Mouse (Mus musculus) CD8-positive naive resting alpha-beta T cell, adult 2 months (primary cell): Measurements from ENCODE around the gene Nat8f5.
"Not testable (repeated sequence)": the region's sequence is repeated elsewhere in the genome, so short reads cannot be mapped to it uniquely, and the experiment has no call there.

ENCODE experiments used
- DNase-seq, 2 experiments: peaks; one replicate each; pipeline ENCODE4 v3.0.0; 2022; ENCODE audit warnings: low read depth in 2 of 2, low spot score in 2 of 2

Nat8f5 gene

DNA sequence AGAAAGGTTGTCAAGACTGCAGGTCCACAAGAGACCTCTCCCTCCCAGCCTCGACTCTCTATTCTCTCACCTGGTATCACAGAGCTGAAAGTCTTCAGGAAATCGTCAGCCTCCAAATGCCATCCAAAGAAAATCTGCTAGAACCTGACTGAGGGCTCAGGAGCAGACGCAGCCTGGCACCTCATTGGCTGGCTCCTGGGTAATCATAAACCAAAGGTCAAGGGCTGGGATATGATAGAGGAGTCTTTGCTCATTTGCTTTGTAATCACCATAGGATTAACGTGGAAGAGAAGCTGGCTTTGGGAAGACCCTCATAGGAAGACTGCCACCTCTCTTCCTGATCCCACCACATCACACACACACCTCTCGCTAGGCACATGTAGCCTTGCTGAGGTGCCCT lies at the start of gene Nat8f5, which contains the start of gene Nat8f6:
Nat8f5 (minus strand) TSS at position 136 of the 400 bp plus-strand sequence.
Nat8f6 (minus strand) TSS at position 118 of the 400 bp plus-strand sequence.
- no peak for DNase-seq

DNA sequence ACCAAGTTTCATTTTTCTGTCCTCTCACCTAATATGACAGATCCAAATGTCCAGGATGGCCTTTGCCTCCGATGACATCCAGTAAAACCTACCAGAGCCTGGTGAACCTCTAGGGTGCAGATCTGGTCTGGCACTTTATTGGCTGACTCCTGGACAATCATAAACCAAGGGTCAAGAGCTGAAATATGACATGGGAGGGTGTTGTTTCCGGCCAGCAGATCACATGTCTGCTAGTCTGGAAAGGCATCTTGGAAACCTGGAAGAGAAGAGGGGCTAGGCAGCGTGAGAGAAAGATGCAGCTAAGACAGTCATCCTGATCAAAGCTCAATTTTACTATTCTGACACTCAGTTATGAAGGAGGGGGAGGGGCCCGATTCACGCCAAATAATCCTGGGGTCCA lies 48.2 kb upstream of the Nat8f5 start, which contains the start of gene Nat8f2:
Nat8f2 (minus strand) TSS at position 153 of the 400 bp plus-strand sequence.
- not testable (repeated sequence) for DNase-seq

DNA sequence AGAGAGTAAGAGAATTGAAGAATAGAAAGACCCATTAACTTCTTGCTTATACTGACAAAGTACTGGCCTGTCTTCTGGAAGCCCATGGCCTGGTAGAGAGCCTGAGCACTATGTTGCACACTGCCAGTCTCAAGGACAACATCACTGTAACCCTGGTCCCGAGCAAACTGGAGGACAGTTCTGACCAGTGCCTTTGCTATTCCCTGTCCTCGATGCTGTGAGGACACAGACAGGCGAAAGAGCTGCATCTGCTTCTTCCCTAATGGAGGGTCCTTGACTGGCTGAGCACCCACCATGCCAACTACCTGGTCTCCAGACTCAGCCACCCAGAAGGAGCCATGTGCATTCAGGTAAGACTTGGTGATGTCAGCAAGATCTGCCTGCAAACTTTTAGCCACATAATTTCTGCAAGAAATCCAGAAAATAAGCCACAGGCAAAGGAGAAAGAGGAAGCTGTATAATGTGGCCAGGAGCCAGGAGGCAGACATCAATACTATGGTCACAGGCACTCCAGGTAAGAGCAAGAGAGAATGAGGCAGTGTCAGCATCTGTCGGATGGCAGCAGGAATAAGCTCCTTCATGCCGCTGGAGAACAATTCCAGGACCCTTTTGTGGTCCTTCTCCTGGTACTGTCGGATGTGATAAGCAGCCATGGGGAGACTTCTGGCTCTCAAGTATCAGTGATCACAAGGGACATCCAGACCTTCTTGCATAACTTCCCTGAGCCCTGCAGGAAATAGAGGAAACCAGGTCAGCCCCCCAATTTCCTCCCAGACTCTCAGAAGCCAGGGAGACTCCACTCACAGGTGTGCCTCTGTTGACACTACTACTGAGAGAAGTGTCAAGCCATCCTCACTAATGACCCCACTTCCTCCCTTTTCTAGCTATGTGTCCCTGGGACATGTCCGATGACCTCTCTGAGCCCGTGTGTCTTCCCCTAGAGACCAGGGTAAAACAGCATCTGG lies 47.2 kb upstream of the Nat8f5 start:
- no peak for DNase-seq

GRCm38 (mm10) chr6:85866995-85867394 lies 46.2 kb upstream of the Nat8f5 start:
- not testable (repeated sequence) for DNase-seq

DNA sequence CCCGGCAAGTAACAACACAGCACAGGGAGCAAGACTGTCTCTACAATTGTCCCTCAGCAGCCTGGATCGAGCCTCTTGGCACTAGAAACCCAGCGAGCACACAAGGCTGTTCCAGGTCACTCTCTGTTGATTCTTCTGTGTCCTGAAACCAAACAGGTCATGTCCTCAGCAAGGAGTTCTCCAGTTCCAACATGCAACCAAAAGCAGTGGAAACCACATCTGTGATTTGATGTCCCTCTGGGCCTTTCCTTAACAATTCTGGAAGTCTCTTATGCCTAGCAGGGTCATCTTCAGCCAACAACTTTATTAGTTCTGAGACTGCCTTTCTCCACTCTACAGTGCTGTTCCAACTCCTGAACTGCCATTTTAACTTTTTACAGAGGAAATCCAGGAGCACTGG lies 45.4 kb upstream of the Nat8f5 start:
- not testable (repeated sequence) for DNase-seq

DNA sequence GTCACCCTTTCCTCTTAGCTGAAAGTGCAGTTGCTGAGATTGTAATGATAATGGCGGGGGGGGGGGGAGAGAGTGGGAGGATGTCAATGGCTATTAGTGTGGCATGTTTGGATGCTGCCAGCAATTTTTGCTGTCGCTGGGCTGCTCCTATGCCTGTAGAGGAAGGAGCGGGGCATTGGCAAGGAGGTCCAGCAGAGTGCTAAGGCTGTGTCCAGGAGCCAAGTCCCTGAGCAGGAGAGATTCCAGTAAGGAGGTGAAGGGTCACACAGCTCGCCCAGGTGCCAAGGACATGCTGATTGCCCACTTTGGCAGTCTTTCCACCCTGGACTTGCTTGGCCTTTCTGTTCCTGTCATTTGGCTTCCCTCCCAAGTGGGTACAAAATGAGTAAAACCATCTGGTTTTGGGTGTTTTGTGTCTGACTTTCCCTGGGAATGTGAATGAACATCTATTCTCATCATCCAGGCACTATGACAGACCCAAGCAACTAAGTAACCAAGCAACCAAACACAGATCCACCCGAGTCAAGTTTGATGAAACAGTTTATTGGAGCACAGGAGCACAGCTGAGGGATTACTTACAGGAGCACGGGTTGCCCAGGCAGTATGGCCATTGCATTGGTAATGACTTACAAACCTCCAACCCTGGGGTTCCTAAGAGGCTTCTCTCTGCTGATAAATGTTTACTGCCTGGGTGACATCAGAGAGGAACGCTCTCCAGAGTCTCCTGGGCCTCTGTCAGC lies 44.3 kb upstream of the Nat8f5 start:
- not testable (repeated sequence) for DNase-seq

- DNase-seq = no peak
These were observed 43.1 kb upstream of the Nat8f5 start for GRCm38 (mm10) chr6:85863840-85864239.

- no peak for DNase-seq
These were observed 42.4 kb upstream of the Nat8f5 start for GRCm38 (mm10) chr6:85863136-85863535.

DNA sequence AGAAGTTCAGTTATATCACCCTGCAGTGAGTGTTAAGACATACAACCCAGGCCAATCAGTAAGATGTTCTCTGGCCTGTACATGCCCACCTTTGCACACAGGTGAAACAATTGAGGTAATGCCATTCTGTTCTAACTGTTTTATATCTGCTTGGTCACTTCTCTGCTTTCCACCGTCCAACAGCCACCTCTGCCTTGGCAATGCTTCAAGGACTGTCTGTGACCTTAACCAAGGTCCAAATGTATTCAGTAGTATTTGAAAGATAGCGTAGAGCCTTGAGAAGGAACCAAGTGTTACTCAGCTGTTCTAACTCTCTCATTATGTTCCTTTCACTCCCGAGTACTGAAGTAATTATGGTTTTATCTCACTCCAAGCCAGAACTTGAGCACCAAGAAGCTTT lies 41.8 kb upstream of the Nat8f5 start:
- DNase-seq = no peak

- DNase-seq = no peak
These were observed 40.5 kb upstream of the Nat8f5 start for GRCm38 (mm10) chr6:85861247-85861646.

DNA sequence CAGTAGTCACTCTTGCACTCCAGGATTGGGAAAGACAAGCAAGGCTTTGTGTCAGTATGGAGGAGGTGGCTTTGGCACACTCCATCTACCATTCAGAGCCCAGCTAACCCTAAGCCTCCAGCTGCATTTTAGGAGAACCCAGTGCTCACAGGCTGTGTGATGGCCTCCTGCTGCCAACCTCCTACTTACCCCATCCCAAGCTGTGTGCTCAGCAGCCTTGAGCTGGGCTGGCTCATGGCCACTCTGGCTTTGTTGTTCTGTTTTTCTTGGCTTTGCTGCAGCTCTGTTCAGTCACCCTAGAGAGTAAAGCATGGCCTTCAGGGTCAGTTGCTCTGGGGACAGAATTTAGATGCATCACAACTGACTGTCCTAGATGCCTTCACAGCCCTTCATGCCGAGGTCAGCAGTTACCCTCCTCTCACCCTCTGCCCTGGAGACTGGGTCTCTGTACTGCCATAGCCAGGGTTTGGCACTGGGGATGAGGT lies 35.5 kb upstream of the Nat8f5 start:
- DNase-seq = no peak

DNA sequence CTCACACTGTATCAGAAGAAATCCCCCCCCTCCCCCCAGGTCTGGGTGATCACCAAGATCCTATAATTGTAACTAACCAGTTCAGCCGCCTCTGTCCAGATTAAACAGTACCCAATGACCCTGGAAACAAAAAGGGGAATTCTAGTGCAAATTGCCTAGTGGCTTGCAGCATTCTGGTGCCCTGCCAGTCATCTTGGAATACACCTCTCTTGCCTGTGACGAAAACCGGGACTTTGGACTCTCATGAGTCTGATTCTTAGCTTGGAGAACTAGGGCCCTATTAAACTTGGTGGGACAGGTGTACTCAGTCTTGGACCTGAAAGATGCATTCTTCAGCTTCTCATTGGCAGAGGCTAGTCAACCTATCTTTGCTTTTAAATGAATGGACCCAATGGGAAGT lies 32.7 kb upstream of the Nat8f5 start:
- no peak for DNase-seq

- no peak for DNase-seq
These were observed 30.4 kb upstream of the Nat8f5 start for GRCm38 (mm10) chr6:85851062-85851773.

GRCm38 (mm10) chr6:85849240-85849639 lies 28.5 kb upstream of the Nat8f5 start:
- DNase-seq = no peak

- DNase-seq = no peak
These were observed 27.4 kb upstream of the Nat8f5 start for GRCm38 (mm10) chr6:85848140-85848539.

DNA sequence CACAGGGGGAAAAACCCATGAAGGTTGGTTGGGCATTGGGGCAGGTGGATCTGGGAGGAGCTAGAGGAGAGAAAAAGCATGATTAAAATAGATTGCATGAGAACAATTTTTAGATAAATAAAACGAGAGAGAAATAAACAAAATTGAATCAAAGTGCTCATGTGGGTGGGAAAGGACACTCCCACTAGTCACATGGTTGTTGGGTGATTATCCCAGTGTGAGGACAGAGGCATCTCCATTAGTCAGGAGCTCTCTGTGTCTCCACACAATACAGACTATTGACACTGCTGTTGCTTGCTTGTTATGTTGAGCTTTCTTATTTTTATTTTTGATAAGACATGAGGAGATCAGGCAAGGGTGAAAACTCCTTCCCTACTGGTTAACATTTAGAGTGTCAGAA lies 26.1 kb upstream of the Nat8f5 start:
- no peak for DNase-seq

GRCm38 (mm10) chr6:85843677-85844458 lies 23.1 kb upstream of the Nat8f5 start:
- not testable (repeated sequence) for DNase-seq

DNA sequence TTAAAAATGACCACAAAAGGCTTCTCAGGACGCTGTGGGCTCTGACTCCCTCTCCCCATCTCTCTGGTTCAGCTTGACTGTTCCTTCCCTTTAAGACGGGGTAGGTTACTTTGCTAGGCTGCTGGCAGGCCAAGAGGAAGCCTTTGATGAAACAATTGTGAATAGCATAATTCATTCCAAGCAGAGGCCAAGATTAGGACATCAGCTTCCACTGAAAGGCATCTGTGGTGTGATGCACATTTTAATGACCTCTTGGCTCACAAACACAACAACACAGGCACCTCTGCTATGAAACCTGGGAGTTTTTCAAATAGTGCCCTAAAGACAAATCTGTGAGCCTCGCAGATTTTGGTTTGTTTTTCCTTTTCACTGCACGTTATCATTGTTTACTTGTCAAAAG lies 19.2 kb upstream of the Nat8f5 start:
- DNase-seq = no peak

DNA sequence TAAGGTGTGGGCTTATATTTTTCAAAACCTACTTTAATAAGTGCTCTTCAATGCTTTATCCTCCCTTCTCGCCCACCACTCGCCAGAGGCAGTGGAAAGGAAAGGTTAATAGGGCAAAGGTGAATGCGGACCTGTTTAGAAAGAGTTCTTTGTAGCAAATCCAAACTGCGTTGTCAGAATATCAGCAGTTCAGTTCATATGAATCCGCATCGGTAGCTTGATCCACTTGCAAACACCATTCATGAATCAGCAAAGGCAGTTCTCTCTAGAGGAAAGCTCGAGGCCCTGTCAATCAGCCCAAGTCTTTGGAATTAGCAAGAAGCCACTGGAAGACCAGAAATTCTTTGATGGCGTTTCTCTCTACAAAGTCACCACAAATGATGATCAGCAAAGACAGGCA lies 17.9 kb upstream of the Nat8f5 start:
- DNase-seq = no peak

DNA sequence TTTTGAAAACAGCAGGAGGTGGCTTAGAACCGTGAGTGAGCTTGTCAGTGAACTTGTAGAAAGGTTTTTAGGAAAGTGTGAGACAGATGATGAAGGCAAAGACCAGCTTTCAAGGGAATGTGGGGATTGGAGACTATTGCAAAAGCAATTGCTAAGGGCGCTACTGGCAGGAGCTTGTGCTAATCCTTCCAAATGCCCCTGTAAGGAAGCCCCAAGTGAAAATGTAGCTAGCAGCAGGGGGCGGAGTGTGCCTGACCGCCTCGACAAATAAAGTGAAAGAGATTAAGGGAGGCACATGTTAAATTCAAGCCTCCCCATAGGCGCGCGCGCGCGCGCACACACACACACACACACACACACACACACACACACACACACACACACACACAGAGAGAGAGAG lies 16.5 kb upstream of the Nat8f5 start:
- not testable (repeated sequence) for DNase-seq
